Mouse (Mus musculus): ENCODE results near the gene Poc1b. TPM values are rescaled to one million over a fixed set of nuclear protein-coding genes. Genes with fewer than 3 reads are reported as not detected.

Poc1b gene
- total and polyA plus RNA-seq, 2 experiments from 2014 or later: 8.9 to 11.0 TPM

DNA sequence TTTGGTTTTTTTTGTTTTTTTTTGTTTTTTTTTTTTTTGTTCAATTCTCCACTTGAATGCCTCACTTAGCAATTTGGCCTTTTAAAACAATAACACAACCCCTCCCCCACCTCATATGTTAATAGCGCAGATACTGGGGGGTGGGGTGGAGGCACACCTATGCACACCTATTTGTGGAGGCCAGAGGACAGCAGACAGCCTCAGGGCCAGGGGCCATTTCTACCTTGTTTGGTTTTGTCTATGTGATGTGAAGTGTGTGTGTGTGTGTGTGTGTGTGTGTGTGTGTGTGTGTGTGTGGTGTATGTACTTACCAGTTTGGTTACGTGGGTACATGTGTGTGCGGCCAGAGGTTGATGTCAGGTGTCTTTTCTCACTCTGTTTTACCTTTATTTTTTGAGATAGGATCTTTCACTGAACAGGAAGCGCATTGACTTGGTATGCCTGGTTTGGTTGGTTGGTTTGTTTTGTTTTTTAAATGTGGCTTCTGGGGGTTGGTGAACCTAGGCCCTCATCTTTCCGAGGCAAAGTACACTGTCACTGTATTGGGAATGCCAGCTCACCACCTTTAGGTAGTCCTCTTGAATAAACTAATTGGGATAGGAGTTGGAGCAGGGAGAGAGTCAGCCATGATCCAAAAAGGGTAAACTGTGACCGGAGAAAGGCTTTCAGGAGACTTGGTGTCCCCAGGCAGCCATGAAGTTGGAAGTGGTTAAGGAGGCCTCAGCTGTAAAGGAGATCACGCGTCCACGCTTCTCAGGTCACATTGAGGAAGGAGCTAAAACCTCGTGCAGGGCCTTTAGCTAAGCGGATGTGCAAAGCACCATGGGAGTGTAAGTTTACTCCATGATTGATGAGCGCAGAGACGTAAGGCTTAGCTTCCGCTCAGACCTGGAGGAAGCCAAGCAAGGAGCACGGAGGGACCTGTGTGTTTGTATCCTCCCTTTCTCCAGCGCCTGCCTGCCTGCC is 10.1 kb downstream of the Poc1b start:
- DNase-seq (ENCODE audit: low spot score) (no peak), ATAC-seq (ENCODE audit: low FRiP score) (no peak)
- no peaks in the 10 kb centered on the region for H3K27me3 ChIP-seq (ENCODE audit: insufficient read depth, low read length)
- H3K9ac ChIP-seq (replicated peaks; ENCODE audit: low read length, poor library complexity, severe bottlenecking): no peak overlapping the region
- WGBS: 93% methylated on average over 16 of the region's 16 CpGs
- no peak overlapping the region for H3K4me3 ChIP-seq (ENCODE audit: low read depth, low read length)
- no peaks in the 10 kb centered on the region for H3K4me1 ChIP-seq (ENCODE audit: insufficient read depth, low read length)
- H3K36me3 ChIP-seq (ENCODE audit: insufficient read depth, low read length): no peaks in the 10 kb centered on the region
- no peak for TF ChIP-seq CTCF (IDR thresholded peaks at IDR 0.05)
- H3K27ac ChIP-seq (ENCODE audit: low read depth, low read length): no peak overlapping the region
- H3K9me3 ChIP-seq (ENCODE audit: low read length): no peaks in the 10 kb centered on the region
- H3K4me2 ChIP-seq (ENCODE audit: low read depth, low read length, poor library complexity, severe bottlenecking): no peak overlapping the region

DNA sequence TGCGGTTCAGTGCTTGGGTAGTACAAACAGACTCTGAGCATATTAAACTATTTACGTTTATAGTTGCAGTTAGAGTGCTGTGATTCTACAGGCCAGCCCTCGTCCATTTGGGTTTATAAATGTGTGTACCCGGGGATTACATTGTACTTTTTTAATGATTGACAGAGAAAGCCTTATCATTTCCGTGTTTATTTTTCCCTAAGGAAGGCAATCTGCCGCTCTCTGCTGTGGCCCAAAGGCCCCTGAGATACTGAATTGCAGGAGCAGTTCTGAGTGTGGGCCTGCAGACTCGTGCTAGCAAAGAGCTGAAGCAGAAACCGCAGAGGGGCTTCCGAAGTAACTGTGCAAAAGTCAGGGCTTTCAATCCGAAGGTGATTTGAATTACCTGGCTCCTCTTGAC is 11.0 kb downstream of the Poc1b start:
- no peak for ATAC-seq (ENCODE audit: low FRiP score)
- WGBS: 86% methylated on average over 10 of the region's 10 CpGs
- TF ChIP-seq CTCF (IDR thresholded peaks at IDR 0.05): no peak

DNA sequence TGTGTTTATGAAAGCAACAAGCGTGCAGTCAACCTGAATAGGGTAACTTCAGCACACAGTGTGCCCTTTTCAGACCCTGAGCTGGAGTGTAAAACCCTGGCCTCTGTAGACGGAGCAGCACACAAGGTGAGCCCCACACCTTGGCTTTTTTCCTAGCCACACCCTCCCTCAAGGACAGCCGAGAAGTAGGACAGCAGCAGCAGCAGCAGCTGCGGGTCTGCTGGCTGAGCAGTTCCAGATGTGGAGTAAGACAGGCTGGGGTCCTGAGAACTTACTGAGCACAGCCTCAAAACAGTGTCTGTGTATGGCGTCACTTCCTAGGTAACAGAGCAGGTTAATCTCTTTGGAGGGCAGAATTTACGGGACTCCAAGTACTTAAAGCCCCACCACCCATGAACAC is 11.9 kb downstream of the Poc1b start:
- no peaks in the 10 kb centered on the region for H3K27me3 ChIP-seq (ENCODE audit: insufficient read depth, low read length)
- no peaks in the 10 kb centered on the region for H3K9me3 ChIP-seq (ENCODE audit: low read length)
- no peak overlapping the region for H3K27ac ChIP-seq (ENCODE audit: low read depth, low read length)
- no peak for TF ChIP-seq CTCF (IDR thresholded peaks at IDR 0.05)
- H3K4me1 ChIP-seq (ENCODE audit: insufficient read depth, low read length): no peaks in the 10 kb centered on the region
- ATAC-seq (ENCODE audit: low FRiP score) (no peak), DNase-seq (ENCODE audit: low spot score) (no peak)
- H3K4me3 ChIP-seq (ENCODE audit: low read depth, low read length): no peak overlapping the region
- H3K9ac ChIP-seq (replicated peaks; ENCODE audit: low read length, poor library complexity, severe bottlenecking): no peak overlapping the region
- H3K36me3 ChIP-seq (ENCODE audit: insufficient read depth, low read length): no peaks in the 10 kb centered on the region
- no peak overlapping the region for H3K4me2 ChIP-seq (ENCODE audit: low read depth, low read length, poor library complexity, severe bottlenecking)
- WGBS: 83% methylated on average over 6 of the region's 6 CpGs

More for the DNA sequence above, 11.0 kb downstream of the Poc1b start:
- DNase-seq (ENCODE audit: low spot score): no peak
- Histone ChIP-seq H3K4me3 (ENCODE audit: low read depth, low read length) (no peak overlapping the region), H3K9ac (replicated peaks; ENCODE audit: low read length, poor library complexity, severe bottlenecking) (no peak overlapping the region), H3K27ac (ENCODE audit: low read depth, low read length) (no peak overlapping the region), H3K9me3 (ENCODE audit: low read length) (no peaks in the 10 kb centered on the region), H3K4me2 (ENCODE audit: low read depth, low read length, poor library complexity, severe bottlenecking) (no peak overlapping the region), H3K27me3 (ENCODE audit: insufficient read depth, low read length) (no peaks in the 10 kb centered on the region), H3K4me1 (ENCODE audit: insufficient read depth, low read length) (no peaks in the 10 kb centered on the region), H3K36me3 (ENCODE audit: insufficient read depth, low read length) (no peaks in the 10 kb centered on the region)

DNA sequence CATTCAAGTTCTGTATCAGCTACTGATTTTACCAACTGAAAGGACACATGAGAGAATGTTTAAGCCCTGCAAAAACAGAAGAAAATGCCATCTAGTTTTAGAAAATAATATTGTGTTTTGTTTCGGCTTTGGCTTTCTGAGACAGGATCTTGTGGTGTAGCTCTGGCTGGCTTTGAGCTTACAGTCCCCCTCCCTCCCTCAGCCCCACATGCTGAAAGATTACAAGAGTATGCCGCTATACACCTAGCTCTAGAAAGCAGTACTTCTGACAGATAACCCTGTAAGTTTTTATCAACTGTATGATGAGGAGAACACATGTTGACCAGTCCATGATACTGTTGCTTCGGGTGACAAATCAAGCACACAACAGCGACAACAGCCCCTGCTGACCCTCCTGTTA is 12.6 kb downstream of the Poc1b start:
- no peaks in the 10 kb centered on the region for H3K4me1 ChIP-seq (ENCODE audit: insufficient read depth, low read length)
- no peak overlapping the region for H3K27ac ChIP-seq (ENCODE audit: low read depth, low read length)
- no peak overlapping the region for H3K4me2 ChIP-seq (ENCODE audit: low read depth, low read length, poor library complexity, severe bottlenecking)
- DNase-seq (ENCODE audit: low spot score): no peak
- no peaks in the 10 kb centered on the region for H3K36me3 ChIP-seq (ENCODE audit: insufficient read depth, low read length)
- no peak for TF ChIP-seq CTCF (IDR thresholded peaks at IDR 0.05)
- no peak for ATAC-seq (ENCODE audit: low FRiP score)
- 84% methylated on average over 4 of the region's 4 CpGs for WGBS
- no peaks in the 10 kb centered on the region for H3K9me3 ChIP-seq (ENCODE audit: low read length)
- H3K9ac ChIP-seq (replicated peaks; ENCODE audit: low read length, poor library complexity, severe bottlenecking): no peak overlapping the region
- no peak overlapping the region for H3K4me3 ChIP-seq (ENCODE audit: low read depth, low read length)
- no peaks in the 10 kb centered on the region for H3K27me3 ChIP-seq (ENCODE audit: insufficient read depth, low read length)

DNA sequence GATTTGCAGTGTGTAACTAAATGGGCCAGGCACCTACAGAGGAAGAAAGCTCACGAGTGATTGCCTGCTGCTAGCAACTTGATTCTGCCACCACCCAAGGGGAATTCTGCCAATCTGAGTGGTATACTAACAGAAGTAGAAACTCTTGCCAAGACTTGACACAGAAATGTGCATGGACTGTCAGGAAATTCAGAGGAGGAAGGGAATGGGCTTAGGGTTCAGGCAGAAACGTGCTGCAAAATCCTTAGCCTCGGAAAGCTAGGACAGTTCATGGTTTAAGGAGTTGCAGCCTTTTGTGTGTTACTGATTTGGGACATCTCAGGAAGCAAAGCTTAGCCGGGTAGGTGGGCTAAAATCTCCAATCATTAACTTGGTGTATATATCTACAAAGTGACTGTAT is 19.4 kb downstream of the Poc1b start, which contains the start of gene Phxr2:
Gene Phxr2, minus strand, starts transcription at position 101 of the 400 bp plus-strand sequence.
- Histone ChIP-seq H3K4me2 (ENCODE audit: low read depth, low read length, poor library complexity, severe bottlenecking) (no peak within 1 kb of the TSS), H3K27me3 (ENCODE audit: insufficient read depth, low read length) (no peaks in the 10 kb centered on the region), H3K4me3 (ENCODE audit: low read depth, low read length) (no peak within 1 kb of the TSS), H3K36me3 (ENCODE audit: insufficient read depth, low read length) (peaks cover 9% of the 10 kb centered on the region), H3K27ac (ENCODE audit: low read depth, low read length) (no peak within 1 kb of the TSS), H3K9ac (replicated peaks; ENCODE audit: low read length, poor library complexity, severe bottlenecking) (no peak within 1 kb of the TSS), H3K9me3 (ENCODE audit: low read length) (no peaks in the 10 kb centered on the region), H3K4me1 (ENCODE audit: insufficient read depth, low read length) (no peaks in the 10 kb centered on the region)
- WGBS: 87% methylated on average over 4 of the region's 4 CpGs
- DNase-seq (ENCODE audit: low spot score) (no peak), ATAC-seq (ENCODE audit: low FRiP score) (no peak)
- no peak for TF ChIP-seq CTCF (IDR thresholded peaks at IDR 0.05)

DNA sequence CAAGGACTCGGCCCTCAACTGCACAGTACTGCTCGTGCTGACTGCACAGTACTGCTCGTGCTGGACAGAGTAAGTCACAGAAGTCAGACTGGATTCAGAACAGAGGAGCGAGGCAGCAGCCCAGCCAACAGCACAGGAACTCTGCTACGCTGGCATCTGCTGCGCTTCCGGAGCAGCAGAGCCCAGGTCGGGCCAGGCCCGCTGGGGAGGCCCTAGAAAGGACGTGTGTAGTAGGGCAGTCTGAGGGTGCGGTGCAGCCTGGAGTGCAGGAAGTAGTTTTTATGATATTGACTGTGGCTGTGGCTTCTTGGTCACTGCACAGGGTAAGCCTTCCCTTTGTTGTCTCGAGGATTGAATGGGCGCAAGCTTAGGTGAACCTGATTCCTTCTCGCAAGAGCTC is 20.1 kb downstream of the Poc1b start:
- Histone ChIP-seq H3K9ac (replicated peaks; ENCODE audit: low read length, poor library complexity, severe bottlenecking) (no peak overlapping the region), H3K27me3 (ENCODE audit: insufficient read depth, low read length) (no peaks in the 10 kb centered on the region), H3K4me1 (ENCODE audit: insufficient read depth, low read length) (no peaks in the 10 kb centered on the region), H3K4me3 (ENCODE audit: low read depth, low read length) (no peak overlapping the region), H3K9me3 (ENCODE audit: low read length) (no peaks in the 10 kb centered on the region), H3K4me2 (ENCODE audit: low read depth, low read length, poor library complexity, severe bottlenecking) (no peak overlapping the region), H3K27ac (ENCODE audit: low read depth, low read length) (no peak overlapping the region), H3K36me3 (ENCODE audit: insufficient read depth, low read length) (peaks cover 9% of the 10 kb centered on the region)
- DNase-seq (ENCODE audit: low spot score) (no peak), ATAC-seq (ENCODE audit: low FRiP score) (no peak)
- TF ChIP-seq CTCF (IDR thresholded peaks at IDR 0.05): no peak
- WGBS: 92% methylated on average over 14 of the region's 14 CpGs

Measured in midbrain, postnatal 0 days (tissue).